Mouse (Mus musculus) testis, postnatal 10 days (tissue): ENCODE measurements around the gene Mmp28.

Experiments
- DNase-seq: peaks from one replicate; pipeline ENCODE4 v3.0.0; 2021; ENCODE audit warnings: low spot score

Mmp28 gene

DNA sequence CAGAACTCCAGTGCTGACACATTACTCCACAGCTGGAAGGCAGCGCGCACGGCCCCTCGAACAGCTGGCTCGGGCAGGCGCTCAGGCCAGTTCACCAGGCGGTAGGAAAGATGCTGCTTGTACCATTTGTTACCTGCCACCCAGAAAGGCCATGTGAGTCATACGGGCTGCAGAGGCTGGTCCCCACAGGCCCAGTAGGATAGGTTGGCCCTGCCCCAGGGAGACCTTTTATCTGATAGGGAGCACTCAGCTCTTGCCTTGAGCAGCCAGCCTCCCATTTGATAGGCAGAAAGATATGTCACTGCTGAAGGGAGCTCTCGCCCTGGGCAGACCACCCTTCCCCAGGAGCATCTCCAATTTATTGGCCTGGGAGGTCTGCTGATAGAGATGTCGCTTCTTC is 15.3 kb downstream of the Mmp28 start:
- DNase-seq, result no peak

DNA sequence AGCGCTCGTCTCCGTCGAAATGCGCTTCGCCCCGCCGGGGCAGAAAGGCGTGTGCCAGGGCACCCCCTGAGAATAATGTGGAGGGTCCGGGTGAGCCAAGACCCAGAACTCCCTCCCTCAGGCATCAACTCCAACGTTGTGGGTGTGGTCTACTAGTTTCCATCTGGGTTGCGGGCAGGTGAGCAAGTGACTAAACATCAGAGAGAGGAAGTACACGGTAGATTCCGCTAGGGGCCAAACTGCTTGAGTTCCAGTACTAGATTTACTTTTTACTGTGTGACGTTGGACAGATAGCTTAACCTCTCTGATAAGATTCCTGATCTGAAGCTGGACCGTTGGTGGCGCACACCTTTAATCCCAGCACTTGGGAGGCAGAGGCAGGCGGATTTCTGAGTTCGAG is 17.9 kb downstream of the Mmp28 start:
- no peak for DNase-seq

- DNase-seq, result no peak
Observed at GRCm38 (mm10) chr11:83443824-83444223, 19.0 kb downstream of the Mmp28 start.

DNA sequence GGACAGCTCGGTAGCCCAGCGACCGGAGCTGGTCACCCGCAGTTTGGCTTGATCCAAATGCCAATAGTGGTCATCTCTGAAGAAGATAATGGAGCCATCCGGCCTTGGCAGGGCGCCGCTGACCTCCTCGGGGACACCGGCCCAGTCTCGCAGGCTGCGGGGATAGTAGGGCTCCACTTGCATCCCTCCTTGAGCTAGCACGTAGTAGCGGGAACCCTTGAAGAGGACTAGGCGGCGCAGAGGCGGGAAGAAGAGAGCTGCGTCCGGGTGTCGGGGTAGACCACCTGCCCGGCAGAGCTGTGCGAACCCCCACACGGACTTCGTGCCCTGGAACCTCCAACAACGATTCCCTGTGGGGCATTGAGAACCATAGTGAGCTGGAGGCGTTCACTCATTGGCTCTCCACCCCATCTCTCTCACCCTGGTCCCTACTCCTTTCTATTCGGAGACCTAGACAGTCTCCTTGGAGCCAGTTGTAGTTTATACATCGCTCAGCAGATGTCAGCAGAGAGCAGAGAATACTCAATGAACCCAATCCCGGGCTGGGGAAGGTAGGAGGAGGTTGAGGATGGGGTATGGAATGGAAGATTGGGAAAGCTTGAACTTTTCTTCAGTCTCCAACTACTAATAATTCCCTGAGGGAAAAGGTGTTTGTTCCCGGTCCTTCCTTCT is 20.1 kb downstream of the Mmp28 start:
- DNase-seq, result peak; percentile 83

GRCm38 (mm10) chr11:83441235-83441634 is 21.6 kb downstream of the Mmp28 start:
- DNase-seq, result peak; percentile 74

DNA sequence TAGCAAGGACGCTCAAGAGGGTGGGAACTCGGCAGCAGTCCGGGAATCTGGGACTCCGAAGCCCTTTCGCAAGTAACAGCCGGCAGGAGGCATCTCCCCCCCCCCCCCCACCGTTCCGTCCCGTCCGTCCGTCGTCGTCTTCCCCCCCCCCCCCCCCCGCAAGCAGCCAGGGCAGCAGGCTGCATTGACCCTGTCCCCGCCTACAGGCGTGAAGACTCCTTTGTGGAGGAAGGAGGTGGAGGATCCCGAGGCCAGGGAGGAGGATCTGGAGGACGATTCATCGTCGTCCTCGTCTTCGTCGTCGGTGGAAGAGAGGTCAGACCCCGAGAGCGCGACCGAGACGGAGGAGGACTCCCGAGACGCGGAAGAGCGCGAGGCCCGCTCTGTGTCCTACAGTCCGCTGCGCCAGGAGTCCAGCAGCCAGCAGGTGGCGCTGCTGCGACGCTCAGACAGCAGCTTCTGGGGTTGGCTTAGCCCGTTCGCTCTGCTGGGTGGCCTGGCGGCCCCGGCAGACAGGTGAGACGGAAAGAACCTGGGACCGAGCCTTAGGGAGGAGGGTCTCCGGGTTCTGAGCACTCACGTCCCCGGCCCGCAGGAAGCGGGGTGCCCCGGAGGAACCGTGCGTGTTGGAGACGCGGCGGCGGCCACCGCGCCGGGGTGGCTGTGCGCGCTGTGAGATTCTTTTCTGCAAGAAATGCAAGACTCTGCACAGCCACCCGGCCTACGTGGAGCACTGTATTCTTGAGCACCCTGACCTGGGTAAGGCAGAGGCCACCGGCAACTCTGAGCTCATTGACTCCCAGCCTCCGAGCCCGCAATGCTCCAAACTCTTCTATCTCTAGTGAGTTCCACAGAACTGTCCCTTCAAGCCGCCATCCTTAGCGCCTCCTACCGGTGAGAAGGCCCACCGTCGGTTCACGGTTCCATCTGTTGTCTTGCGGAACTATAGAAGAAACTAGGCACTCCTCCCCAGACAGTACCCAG is 22.5 kb downstream of the Mmp28 start:
- DNase-seq, result peak; percentile 90

- DNase-seq, result no peak
Observed at GRCm38 (mm10) chr11:83439426-83440060, 23.3 kb downstream of the Mmp28 start.

- no peak for DNase-seq
Observed at GRCm38 (mm10) chr11:83437377-83437776, 25.5 kb downstream of the Mmp28 start, which contains the start of gene 1700020L24Rik. 1700020L24Rik (plus strand) TSS chr11:83437677.

GRCm38 (mm10) chr11:83432533-83432932 is 30.3 kb downstream of the Mmp28 start:
- no peak for DNase-seq

- DNase-seq, result no peak
Observed at GRCm38 (mm10) chr11:83429355-83429754, 33.5 kb downstream of the Mmp28 start, which contains the start of gene Gas2l2. Gas2l2 (minus strand) TSS chr11:83429455.

DNA sequence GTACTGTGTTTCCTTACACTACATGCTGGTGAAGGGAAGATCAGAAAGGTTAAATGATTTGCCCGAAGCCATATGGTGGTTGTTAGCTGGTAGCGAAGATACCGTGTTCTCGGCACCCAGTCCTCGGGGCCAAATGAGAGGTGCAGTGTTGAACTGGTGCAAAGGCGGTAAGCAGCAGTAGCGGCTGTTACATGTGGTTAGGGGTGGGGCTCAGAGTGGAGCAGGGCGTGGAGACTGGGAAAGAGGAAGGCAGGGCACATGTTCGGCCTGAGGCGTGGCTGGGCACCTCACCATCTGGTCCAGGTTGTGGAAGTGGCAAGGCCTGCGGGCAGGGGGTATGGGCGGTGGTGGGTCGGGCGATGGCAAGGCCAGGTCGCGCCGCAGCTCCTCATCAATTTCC is 35.9 kb downstream of the Mmp28 start:
- DNase-seq, result no peak

GRCm38 (mm10) chr11:83424681-83425080 is 38.2 kb downstream of the Mmp28 start:
- DNase-seq, result peak; percentile 83

GRCm38 (mm10) chr11:83421305-83421704 is 41.6 kb downstream of the Mmp28 start:
- peak; percentile 91 for DNase-seq

DNA sequence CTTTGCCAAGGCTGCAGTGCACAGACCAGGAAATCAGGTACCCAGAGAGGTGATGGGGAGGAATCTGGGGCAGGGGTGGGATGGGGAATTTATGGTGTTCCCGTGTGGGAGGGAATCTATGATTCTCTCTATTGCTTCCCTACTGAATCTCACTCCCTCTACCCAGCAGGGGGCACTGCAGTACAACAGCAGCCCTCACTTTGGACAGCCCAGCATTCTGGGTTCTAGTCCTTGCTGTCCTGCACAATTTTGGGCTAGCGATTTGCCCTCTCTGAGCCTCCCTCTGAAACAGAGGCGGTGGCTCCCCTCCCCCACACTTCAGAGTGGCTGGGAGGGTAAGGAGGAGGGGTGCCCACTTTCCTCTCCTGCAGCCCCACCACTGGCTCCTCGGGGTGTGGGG is 42.5 kb downstream of the Mmp28 start:
- DNase-seq, result no peak

DNA sequence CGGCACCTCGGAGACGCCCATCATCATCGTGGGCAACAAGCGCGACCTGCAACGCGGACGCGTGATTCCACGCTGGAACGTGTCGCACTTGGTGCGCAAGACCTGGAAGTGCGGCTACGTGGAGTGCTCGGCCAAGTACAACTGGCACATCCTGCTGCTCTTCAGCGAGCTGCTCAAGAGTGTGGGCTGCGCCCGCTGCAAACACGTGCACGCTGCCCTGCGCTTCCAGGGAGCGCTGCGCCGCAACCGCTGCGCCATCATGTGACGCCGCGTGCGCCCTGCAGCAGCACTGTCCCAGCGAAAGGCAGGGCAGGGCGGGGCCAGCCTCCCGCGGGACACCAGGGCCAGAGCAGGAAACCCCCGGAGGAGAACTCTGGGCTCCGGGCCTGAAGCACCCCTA is 44.3 kb downstream of the Mmp28 start:
- no peak for DNase-seq

DNA sequence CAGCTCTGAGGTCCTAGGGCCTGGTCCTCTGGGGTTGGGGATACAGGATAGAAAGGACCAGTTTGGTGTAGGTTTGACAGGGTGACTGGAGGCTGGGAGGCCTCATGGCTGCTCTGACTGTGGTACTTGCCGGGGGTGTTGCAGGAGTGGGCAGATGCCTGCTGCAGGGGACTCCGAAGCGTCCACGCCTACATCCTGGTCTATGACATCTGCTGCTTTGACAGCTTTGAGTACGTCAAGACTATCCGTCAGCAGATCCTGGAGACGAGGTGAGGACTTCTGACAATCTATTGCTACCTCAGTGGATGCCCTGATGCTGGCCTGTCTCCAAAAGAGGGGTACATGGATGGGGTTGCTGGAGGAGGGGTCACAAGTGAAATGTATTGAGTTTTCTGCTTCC is 45.2 kb downstream of the Mmp28 start:
- no peak for DNase-seq

DNA sequence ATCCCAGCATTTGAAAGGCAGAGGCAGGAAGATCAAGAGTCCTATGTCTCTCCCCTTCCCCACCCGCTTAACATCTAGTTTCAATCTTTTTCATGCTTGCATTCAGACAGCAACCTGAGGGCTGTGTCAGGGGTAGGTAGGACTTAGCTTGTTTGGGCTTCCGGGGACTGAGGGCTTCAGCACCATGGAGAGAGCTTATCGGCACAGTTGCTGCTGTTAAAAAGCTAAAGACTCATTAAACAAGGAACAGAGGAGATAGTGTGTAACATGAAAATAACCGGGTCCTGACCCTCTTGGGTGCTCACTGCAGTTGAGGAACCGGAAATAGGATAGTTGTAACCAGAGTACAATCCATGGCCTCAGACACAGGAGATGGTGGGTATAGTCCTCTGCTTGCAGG is 45.8 kb downstream of the Mmp28 start:
- DNase-seq, result peak; percentile 78

- DNase-seq, result no peak
Observed at GRCm38 (mm10) chr11:83410510-83410909, 52.4 kb downstream of the Mmp28 start.

DNA sequence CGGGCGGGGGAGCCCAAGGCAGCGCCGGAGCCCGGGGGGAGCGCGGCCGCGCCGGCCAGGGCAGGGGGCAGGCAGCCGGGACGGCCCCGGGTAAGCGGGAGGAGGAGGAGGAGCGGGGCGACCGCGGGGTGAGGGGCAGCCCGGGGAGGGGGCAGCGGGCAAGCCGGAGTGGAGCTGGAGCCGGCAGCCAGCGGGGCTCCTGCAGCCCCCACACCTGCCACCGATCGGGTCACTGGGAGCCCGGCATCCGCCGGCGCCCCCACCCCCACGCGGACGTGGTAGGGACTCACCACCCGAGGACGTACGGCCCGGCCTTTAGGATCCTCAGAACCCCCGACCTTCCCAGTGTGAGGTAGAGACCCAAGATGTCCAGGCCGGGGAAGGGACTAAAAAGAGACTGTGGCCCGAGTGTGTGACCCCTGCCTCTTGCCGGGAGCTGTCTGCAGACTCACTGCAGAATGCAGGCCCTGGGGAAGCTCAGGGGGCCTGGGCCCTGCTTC is 53.0 kb downstream of the Mmp28 start:
- peak; percentile 46 for DNase-seq

DNA sequence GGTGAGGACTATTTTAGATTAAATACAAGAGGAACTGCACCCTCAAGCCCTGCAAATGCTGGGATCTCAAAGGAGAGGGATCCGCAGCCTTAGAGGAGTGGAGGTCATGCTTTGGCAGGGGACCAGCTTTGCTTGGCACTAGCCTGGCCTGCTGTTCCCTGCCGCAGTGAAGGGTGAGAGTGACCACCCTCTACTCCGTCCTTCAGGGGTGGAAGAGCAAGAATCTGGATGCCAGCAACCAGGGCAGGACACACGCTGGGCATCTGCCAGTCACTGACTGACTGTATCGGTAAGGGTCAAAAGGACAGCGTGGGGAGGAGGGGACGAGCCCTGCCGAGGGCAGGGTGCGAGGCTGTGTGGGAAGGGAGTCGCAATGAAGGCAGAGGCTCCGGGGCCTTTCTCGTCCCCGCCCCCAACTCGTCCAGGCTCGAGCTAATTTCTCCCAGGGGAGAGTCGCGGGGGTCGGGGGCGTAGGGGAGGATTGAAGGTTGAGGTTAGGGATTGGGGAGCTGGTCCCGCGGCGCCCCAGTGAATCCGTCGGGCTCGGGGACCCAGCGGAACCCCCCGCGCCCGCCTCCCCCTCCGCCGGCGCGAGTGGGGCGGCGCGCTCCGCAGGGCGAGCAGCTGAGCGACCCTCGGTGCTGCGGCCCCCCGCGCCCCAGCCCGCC is 53.6 kb downstream of the Mmp28 start, which contains the start of gene Rasl10b:
Gene Rasl10b, plus strand, starts transcription at position 51 of the 668 bp plus-strand sequence.
- DNase-seq, result peak; percentile 50

- DNase-seq, result no peak
Observed at GRCm38 (mm10) chr11:83408242-83408641, 54.6 kb downstream of the Mmp28 start.

- no peak for DNase-seq
Observed at GRCm38 (mm10) chr11:83406391-83406790, 56.5 kb downstream of the Mmp28 start.
